Mouse (Mus musculus): Measurements from ENCODE around the gene Sema4d. TPM values are rescaled to one million over a fixed set of nuclear protein-coding genes. Genes with fewer than 3 reads are reported as not detected.
A peak's percentile ranks its signal among the peaks of the same experiment; 100 is the strongest.

Sema4d gene
- total RNA-seq, 2 experiments from 2014 or later = 93.1 to 112 TPM

GRCm38 (mm10) chr13:51786616-51787015 is 6.9 kb downstream of the Sema4d start:
- no peak for DNase-seq (ENCODE audit: low spot score in 2 of 2)
- intact Hi-C loops (cut with DNase I) = no loop called here

DNA sequence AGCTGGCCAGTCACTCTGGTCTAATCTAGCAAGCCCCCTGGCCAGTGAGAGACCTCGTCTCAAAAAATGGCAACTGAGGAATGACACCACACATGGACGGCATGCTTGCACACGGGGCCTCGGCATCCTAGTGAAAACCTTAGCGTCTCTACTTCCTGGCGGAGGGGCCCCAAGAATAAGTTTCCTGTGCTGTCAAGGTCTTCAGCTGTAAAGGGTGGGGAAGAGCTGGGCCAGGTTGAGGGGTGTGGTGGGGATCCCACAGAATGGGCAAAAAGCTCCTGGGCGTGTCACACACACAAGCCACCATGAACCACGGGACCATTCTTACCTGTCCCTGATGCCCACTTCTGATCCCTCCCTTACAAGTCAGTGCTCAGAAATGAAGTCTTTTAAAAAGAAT is 9.1 kb downstream of the Sema4d start:
- intact Hi-C loops (cut with DNase I) = no loop called here
- DNase-seq (ENCODE audit: low spot score in 2 of 2) = no peak

DNA sequence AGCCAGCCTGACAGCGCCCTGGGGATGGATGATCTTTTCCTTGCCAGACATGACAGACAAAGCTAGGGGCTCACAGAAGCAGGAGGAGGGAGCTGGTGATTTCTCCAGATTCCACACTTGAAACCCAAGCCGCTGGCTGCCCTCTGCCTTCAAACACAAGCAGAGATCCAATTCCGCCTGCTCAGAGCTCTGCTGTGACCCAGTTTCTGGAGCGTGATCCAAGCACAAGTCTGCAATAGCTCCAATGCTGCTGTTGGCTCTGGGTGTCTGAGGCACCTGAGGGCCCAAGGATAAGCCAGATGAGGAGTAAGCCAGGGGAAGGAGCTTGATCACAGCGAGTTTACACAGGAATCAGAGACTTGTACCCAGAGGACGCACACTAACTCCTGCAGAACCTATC is 9.7 kb downstream of the Sema4d start:
- intact Hi-C loops (cut with DNase I) = no loop called here
- peak in 1 of 2 experiments; percentile 49 for DNase-seq (ENCODE audit: low spot score in 2 of 2)

GRCm38 (mm10) chr13:51780509-51781155 is 12.9 kb downstream of the Sema4d start:
- DNase-seq (ENCODE audit: low spot score in 2 of 2) = no peak
- intact Hi-C loops (cut with DNase I) = no loop called here

DNA sequence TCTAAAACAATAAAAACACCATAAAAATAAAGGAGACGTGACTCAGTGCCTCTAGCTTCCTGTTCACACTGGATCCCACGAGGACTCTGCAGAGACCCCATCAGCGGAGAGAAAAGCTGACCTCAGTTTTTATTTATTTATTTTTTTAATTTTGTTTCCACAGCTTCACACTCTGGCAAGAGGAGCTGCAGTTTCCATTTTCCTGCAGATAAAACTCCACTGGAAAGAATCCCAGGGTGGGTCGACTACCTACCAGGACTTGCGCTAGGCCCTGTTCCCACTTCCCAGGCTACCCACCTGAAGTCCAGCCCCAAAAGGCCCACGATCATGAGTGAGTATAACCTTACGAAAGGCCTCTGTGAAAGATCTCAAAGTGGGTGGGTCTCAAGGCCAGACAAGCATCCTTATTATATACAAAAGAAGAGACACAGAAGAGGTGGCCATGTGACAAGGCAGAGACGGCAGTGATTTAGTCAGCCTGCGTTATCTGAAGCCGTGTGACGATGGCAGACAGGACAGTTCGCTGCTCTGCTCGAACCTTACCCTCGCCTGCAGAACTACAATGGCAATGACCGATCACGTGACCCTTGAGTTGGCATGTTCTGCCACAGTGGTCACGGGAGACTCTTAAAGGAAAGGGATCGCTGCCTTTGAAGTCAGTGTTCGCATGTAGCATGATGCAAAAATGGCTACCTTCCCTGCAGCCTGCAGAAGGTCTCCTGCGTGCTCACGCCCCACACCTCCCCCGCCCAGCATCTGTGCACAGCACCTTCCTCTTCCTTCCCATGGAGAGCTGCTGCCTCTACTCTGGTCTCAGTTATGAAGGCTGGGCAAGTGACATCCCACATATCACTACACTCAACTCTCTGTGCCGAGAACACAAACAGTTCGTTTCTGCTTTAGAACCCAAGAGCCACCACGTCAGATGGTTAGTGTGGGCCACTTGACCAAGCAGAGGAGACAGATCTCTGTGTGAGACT is 14.3 kb downstream of the Sema4d start:
- intact Hi-C loops (cut with DNase I) = no loop called here
- no peak for DNase-seq (ENCODE audit: low spot score in 2 of 2)

GRCm38 (mm10) chr13:51778351-51778982 is 15.1 kb downstream of the Sema4d start:
- peak in 1 of 2 experiments; percentile 59 for DNase-seq (ENCODE audit: low spot score in 2 of 2)

DNA sequence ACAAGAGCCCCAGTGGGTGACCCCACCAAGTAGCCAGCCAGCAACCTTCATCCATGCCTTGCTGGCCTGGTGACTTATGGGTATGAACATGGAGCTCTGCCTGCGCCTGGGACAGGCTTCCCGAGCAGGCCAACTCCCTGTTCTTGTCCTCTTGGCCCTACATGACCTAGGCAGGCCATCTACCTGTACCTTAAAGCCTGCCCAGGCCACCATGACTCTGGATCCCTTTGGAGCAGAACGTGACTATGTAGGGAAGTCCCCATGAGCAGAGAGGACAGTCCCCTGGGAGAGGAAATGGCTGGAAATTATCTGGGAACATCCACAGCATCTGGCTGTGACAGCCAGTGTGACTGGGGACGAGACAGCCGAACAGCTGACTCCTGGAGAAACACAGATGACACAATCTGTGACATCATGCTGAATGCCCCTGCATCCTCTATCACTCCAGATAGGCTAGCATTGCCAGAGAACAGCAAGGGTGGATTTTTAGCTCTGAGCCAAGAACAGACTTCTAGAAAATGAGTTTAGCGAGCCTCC is 15.7 kb downstream of the Sema4d start:
- intact Hi-C loops (cut with DNase I) = no loop called here
- DNase-seq (ENCODE audit: low spot score in 2 of 2) = peak in 1 of 2 experiments; percentile 69

More at GRCm38 (mm10) chr13:51778351-51778982, 15.1 kb downstream of the Sema4d start:
- intact Hi-C loops (cut with DNase I) = no loop called here

DNA sequence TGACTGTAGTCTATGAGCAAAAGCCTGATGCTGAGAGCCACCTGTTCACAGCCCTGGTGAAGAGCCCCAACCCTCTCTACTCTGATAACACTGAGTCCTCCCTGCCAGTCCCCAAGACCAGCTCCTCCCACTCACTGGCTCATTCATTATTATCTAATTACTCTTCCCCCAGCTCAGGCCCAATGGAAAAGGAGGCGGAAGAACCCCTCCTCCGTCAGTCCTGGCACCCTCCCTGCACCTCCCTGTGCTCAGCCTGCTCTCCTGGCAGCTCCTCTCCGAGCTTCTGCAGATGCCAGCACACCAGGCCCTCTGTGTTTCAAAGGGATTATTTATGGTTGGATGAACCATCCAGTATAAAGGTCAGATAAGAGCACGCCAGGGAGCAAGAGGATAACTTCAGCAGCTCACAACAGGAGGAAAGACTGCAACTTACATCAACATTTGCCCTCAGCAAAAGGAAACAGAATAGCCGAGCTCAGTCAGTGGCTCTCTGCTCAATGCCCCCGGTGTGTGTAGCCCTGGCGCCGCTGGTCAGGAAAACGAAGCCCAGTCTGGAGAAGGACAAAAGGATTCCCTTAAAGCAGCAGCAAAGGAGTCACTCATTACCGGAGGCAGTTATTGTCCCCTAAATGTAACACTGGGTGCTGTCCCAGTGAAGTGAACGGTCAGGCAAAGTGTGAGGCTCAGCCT is 16.4 kb downstream of the Sema4d start:
- peak; percentile 62 to 81 for DNase-seq (ENCODE audit: low spot score in 2 of 2)
- intact Hi-C loops (cut with DNase I) = no loop called here

- DNase-seq (ENCODE audit: low spot score in 2 of 2) = no peak
- intact Hi-C loops (cut with DNase I) = no loop called here
These were observed 17.3 kb downstream of the Sema4d start for GRCm38 (mm10) chr13:51776160-51776737.

GRCm38 (mm10) chr13:51771802-51772206 is 21.7 kb downstream of the Sema4d start:
- intact Hi-C loops (cut with DNase I) = loop anchor here (5.0 kb wide), 1 partner anchor 40 kb away; no protein-coding TSS in a partner anchor
- DNase-seq (ENCODE audit: low spot score in 2 of 2) = peak in 1 of 2 experiments; percentile 71

GRCm38 (mm10) chr13:51770647-51771427 is 22.7 kb downstream of the Sema4d start:
- DNase-seq (ENCODE audit: low spot score in 2 of 2) = no peak
- intact Hi-C loops (cut with DNase I) = loop anchor here (5.0 kb wide), 1 partner anchor 39 kb away; no protein-coding TSS in a partner anchor

DNA sequence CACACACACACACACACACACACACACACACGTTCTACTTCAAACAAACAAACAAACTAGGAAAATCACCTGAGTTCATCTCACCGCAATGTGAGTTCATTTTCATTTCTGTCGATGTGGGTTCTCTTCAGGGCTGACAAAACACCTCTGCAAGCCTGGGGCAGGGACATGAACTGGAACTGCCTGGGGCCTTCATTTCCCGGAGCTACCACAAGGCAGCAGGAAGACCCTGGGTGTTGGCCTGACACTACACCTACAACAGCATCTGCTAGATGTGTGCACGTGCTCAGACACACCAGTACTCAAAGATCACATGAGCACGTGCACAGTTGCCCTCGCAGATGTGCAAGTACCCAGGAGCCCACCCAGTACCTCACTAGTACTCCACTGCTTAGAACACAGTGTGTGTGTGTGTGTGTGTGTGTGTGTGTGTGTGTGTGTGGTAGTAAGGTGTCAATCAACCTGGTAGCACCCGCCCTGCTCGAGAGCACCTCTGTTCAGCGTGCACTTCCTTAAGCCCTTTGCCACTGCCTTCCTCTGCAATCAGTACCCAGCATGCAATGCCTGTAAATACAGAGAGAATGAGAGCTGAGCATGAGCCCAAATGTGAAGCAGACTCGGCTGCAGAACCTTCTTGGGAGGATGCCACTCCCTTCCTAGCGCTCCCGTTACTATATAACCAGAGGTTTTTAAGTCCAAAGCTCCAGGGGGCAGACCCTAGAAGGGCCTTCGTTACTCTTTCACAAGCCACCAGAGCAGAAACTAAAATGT is 25.4 kb downstream of the Sema4d start:
- DNase-seq (ENCODE audit: low spot score in 2 of 2) = no peak
- intact Hi-C loops (cut with DNase I) = no loop called here

GRCm38 (mm10) chr13:51767513-51767912 is 26.0 kb downstream of the Sema4d start:
- intact Hi-C loops (cut with DNase I) = no loop called here
- no peak for DNase-seq (ENCODE audit: low spot score in 2 of 2)

DNA sequence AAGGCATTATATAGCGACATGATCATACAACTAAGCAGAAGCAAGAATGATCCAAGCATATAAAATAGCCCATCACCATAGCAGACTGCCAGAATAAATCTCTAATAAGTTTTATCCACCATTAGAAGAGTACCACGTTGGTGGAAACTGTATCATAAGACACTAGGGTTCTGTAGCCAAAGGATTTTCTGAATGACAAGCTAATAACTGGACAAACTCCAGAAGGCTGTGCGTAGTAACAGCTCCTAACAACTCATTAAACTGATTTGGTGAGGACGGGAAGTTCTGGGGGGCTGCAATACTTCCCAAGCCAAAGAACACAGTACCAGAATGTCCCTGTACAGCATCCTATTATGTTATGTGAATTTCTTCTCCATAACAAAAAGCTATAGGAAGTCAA is 26.8 kb downstream of the Sema4d start:
- no peak for DNase-seq (ENCODE audit: low spot score in 2 of 2)
- intact Hi-C loops (cut with DNase I) = no loop called here

- DNase-seq (ENCODE audit: low spot score in 2 of 2) = no peak
- intact Hi-C loops (cut with DNase I) = no loop called here
These were observed 28.2 kb downstream of the Sema4d start for GRCm38 (mm10) chr13:51765369-51765768.

DNA sequence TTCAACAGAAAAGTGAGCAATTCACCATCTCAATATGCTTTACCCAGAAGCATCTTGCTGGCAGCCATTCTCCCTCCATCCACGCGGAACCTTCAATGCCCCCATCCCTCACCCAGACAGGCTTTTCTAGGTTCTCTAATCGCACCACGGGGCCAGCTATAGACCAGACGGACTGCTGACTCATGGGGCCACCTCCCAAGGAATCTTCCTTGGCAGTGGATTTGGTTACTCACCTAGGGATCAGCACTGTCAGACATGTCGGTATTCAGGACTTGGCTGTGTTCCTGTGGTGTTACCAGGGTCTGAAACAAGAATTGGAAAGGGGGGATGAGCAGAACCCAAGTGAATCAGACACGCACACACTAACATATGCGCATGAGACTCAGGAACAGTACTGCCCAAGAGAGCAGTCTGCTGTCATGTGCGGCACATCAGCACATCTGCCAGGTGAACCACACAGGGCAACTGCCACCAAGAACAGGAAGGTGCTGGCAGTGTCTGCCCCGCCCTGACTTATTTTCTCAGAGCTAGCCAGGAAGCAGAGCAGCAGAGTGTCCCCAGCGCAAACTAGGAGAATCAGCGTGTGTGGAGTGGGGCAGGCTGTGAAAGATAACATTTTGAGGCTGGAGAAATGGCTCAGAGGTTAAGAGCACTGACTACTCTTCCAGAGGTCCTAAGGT is 30.4 kb downstream of the Sema4d start:
- intact Hi-C loops (cut with DNase I) = no loop called here
- DNase-seq (ENCODE audit: low spot score in 2 of 2) = no peak

Data from left cerebral cortex, postnatal 14 days (tissue).